Mouse (Mus musculus) heart, adult 8-10 months (tissue): ENCODE results near the gene Fam174b. TPM values are rescaled to one million over a fixed set of nuclear protein-coding genes. Genes with fewer than 3 reads are reported as not detected.

Experiments used
- DNase-seq: peaks from one replicate; pipeline ENCODE4 v3.0.0; 2022; ENCODE audit warnings: low spot score
- total RNA-seq, 4 experiments: library from RNA; stranded (reverse); gene quantifications; 2 replicates each; pipeline ENCODE4 v1.2.4; 2022

The Fam174b gene
- total RNA-seq, 4 experiments from 2014 or later: 200 to 214 (median 203) TPM

DNA sequence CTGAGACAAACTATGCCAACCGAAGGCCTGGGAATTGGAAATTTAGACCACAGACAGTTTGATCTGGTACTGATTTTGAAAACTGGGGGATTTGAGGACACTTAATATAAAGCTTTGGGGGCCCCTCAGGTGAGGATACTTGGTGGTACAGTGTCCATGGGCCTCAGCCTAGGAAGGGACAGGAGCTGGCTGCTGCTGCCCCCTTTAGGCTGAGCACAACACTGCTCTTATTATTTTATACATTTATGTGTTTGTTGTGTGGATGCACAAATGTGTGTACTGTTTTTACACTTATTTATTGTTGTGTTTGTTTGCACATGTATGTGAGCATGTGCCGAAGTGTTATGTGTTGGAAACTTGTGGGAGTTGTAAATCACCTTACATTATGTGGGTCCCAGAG, 9.2 kb downstream of the Fam174b start:
- DNase-seq: no peak

DNA sequence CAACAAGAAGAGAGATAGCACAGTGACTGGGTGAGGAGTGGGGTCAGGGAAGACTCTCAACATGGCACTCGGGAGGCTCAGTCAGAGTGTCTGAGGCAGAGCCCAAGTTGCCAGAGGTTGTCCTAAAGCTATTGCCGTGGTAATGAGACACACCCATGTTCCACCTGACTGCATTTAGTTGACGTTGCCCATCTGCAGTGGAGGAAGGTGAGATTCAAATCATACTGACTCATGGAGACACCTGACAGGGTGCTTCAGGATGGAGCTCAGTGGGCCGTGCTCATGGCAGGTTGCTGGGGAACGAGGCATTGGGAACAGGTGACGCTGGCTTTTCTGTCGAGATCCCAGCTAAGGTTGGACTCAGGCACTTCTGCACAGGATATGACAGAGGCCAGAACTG, 9.9 kb downstream of the Fam174b start:
- DNase-seq: no peak

DNA sequence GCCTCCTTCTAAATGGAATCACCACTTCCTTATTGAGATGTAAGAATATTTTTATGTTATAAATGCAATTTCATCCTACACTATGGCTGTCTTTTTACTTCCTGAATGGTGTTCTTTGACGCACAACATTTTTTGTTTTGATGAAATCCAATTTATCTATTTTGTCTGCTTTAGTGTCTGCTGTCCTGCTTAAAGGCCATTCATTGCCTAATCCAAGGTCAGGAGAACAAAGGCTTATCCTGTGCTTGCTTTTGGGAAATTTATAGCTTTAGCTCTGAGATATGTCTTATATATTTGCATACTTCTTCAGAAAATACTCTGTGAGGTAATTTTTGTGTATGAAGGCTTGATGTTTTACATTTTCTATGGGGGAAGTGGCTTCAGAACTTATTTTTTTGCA, 13.5 kb downstream of the Fam174b start:
- no peak for DNase-seq

DNA sequence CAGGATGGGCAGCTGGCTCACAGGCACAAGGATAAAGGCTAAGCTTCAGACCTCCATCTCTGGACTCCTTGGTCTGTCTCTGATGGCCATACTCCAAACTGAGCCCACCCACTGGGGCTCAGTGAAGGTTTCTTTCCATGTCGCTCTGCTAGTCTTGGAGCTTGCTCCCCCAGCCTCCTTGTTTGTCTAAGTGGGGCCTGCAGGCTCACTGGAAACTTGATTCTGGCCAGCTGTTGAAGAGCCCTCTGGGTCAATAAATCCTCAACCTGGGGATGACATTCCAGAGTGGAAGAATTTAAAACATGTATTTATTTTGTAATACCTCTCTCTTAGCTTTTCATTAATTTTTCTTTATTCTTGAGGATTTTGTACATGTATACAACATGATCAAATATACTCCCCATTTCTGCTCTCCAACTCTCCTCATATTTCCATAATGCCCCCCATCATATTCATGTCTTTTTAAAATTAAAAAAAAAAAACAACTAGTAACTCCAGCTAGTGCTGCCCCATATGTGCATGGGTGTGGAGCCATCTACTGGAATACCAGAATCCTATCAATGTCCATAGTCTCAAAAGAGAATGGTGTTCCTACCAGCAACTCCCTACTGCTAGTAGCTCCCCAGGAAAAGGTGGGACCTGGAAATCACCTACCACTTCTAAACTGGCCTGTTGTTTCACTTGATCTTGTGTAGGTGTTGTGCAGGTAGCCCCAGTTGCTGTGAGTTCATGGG, 15.4 kb downstream of the Fam174b start:
- DNase-seq: no peak

DNA sequence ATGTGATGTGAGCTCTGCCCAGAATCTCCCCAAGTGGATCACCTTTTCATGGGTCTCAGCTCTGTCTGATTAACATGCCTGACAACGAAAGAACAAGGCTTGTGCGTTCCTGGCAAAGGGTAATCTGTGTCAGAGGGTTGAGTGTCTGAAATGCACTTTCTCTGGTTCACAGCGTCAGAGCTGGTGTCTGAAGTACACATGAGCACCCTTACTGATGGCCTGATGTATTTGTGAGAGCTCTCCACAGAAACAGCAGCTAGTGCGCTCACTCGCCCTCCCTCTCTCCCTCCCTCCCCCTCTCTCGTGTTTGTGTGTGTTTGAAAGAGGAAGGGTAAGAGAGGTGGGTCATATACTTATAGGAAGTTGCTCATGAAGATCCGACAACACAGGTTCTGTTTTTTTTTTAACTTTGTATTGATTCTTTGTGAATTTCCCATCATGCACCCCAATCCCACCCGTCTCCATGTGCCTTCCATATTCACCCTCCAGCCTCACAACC, 21.6 kb downstream of the Fam174b start:
- DNase-seq: no peak

DNA sequence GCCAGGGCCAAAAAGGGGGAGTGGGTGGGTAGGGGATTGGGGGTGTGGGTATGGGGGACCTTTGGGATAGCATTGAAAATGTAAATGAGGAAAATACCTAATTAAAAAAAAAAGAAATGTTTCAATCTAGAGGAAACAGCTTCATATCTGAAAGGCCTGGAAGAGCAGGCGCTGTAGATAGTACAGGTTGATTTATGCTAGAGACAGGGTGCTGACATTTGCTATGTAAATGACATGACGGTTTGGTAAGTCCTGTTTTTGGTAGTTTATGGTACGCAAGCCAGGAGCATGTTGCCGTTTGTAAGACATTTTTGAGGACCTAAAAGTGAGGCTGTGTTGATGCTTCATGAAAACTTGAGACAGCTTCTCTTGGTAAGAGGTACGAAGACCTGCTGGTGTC, 24.6 kb downstream of the Fam174b start:
- no peak for DNase-seq

DNA sequence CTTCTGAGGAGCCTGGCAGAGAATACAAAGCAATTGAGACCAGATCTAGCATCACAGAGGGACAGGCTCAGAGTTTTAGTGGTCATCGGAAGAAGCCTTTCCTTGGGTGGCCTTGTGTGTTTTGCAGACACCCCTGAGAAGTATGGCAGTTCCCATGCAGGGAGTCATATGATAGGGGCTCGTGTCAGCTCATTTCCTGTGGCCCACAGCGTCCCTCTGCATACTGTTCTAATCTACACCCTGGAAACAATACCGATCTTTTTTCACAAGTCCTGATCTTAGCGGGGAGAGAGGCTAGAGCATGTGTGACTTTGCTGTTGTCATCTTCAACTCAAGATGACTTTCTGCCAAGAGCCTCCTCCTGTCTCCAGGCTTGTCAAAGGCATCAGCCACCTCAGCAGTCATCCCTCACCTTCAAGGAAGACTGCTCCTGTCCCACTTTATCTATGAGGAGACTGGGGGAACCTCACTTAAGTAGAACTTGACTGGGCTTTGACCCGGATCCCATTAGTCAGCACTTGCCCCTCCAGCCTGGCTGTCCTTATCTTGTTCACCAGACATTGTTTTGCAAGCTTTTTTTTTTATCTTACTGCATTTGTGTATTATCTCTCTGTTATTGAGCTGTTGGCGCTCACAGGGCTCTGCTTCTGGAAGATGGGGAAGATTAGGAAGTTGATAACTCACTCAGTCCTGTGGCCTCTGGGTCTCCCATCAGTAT, 25.2 kb downstream of the Fam174b start:
- no peak for DNase-seq

DNA sequence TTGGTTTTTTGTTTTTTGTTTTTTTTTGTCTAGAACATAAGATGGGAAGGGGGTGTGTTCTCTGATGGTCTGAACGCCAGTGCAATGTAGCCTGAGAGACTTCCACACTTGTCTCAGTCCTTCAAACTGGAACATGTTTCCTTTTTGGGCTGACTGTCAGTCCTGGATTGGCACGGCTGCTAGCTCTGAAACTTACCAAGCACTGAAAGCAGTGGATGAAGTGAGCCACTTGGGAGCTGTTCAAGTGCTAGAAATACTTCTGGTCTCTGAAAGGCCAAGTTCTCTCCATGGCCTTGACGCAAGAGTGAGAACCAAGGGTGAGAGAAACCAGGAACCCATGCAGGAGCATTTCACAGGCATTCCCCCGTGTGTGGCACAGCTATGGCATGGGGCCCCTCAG, 29.1 kb downstream of the Fam174b start:
- DNase-seq: peak; percentile 52

DNA sequence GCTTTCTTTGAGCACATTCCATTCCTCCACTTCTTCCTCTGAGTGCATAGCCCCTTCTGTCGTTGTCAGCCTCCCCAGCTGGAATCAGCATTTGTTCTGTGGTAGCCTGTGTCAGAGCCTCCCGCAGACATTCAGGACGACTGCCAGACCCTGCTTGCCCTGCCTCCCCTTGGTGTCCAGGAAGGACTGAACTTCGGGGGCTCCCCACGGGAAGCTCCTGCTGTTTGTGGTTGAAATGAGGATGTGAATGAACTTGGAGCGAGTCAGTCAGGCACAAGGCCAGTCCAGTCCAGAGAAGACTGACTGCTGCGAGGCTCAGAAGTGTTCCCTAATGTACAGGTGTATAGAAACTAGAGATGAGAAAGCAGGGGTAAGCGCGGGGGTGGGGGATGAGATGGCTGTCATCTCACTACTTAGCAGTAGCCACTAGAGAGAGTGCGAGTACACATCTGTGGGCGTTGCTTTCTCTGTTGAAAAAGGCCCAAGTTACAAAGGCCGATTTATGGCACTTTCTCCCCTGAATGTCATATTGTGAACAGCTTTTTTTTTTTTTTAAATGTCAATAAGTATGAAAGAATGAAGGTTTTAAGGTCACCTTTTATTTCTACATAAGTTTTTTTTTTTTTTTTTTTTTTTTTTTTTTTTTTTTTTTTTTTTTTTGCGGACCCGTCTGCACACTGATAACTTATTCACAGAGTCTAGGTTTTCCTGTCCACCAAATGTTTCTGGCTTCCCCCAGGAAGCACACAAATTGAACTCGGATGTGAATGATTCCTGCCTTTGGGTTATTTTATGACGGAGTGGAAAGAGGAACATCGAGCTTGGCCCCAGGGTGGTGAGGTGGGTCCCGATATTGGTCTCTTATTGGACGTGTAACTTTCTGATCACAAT, 31.5 kb downstream of the Fam174b start:
- no peak for DNase-seq

DNA sequence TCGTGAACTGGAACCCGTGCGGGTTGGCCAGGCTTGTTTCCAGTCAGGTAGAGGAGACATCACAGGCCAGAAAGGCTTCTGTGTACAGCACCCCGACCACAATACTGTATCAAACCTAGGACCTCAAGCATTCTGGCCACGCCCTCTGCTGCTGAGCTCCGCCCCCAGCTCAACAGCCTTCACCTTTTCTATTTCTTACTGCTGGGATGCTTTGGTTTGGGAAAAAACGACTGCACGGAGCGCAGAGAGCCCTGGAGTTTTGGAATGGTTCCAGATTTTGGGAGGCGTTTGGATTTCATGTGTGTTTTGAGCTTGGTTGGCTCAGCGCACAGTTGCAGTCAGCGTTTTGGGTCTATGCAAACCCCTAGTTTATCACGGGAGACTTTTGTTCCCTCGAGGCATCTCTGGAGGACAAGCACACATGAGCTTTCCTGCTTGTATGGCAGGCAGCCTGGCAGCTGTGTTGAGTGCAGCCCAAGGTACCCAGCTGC, 32.2 kb downstream of the Fam174b start:
- no peak for DNase-seq

DNA sequence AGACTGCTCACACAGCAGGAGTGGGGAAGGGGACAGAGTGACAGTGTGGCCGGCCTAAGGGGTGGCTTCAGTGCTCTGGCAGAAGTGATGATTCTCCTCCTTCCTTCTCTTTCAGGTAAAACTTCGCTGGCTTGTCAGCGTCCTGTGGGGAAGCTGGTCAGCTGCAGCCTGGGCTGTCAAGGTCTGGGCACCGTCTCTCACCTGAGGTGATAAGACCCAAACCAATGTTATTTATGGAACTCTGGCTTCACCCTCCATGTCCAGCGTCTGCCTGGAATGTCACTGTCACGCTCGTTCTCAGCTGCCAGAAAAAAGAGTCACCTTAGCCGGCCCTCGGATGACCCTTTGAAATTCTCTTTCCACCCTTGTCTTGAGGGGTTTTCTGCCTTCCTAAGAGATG, 34.7 kb downstream of the Fam174b start:
- DNase-seq: peak; percentile 24

DNA sequence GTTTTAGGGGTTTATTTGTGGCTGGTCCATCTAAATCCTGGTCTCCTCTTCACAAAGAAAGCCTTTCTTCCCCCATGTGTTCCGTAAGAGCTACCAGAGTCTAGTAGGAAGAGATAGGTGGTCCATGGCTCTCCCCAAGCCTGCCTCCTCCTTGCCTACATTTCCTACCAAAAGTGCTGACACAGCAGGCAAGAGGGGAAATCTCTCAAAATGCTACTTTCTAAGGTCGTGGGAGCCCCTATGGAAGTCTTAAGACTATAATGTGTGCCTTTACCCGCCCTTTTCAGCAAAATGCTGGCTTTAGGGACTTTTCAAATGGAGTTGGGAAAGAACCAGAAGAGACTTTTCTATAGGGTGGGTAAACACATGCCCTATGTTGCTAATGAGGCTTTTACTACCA, 37.7 kb downstream of the Fam174b start:
- DNase-seq: no peak

DNA sequence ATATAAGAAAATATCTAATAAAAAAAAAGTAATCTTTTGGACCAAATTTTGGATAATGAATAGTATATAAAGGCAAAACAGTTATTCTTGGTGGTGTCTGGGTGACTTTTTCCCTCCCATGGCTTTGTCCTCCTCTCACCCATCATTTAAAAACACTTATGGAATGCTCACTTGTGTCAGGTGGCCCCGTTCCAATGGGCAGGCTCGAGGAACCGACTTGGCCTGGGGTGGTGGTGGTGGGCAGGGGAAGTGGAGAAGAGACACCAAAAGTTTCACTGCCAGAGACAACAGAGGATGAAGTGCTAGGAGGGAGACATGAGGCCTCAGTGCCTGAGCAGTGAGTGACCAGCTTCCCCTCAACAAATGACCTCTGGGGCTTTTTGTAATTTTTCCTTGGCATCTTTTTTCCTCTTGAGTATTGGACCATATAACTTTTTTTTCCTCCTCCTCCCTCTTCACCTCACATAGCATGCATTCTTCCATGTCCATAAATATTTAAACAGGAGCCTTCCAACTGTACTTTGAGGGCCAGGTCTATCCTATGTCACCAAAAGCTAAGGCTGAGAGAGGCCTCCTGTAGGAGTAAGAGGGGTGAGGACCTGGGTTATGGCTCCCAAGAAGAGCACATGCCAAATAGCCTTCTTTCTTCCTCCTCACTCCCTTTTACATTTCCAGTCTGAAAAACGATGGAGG, 44.8 kb downstream of the Fam174b start:
- DNase-seq: no peak

DNA sequence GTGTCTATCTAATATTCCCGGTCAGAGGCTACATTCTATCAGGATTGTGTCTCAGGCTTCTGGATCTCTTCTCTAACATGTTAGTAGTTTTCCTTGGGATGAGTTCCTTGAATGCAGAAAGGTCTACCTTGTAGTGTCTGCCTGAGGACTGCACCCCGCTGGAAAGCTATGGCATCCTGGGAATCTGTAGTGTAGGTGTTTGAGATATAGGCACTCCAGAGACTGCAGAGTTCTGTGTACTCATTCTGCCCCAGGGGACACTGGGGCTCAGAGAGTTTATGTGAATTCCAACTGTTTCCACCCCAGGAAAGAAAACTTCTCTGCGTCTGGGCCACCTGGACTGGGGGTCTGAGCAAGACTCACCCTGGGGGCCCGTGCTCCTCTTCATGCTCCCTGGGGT, 45.7 kb downstream of the Fam174b start:
- no peak for DNase-seq

DNA sequence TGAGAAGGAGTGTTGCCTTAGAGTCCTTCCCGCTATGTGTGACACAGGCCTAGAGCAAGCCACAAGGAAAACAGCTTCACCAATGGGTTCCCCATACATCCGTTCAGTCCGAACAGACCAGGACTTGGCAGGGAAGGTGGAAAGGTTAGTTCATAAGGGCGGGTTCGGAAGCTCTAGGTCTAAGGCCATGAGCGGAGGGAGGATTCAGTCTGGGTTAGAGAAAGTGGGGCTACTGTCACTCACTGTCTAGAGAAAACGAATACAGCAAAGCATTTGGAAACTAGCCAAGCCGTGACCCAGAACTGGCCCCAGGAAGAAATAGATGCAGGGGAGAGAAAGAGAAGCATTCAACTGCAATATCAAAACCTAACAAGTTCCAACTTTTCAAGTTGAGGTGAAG, 47.4 kb downstream of the Fam174b start:
- DNase-seq: no peak

DNA sequence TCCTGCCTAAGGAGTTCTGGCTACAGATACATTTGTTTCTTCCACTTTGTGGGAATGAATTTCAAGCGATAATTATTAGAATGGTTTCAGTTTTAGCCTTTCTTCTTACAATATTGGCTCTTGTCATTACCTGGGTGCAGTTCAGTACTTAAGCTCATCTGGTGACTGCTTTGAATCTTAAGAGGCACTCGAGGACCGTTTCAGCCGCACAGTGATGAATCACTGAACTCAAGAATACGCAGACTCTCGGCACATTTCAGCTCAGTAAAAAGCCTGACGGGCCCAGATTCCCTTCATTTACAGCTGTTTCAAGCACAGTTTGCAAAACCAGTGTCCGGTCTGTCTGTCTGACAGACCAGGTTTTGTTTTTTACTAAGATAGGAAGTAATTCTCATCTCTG, 51.0 kb downstream of the Fam174b start:
- DNase-seq: no peak

DNA sequence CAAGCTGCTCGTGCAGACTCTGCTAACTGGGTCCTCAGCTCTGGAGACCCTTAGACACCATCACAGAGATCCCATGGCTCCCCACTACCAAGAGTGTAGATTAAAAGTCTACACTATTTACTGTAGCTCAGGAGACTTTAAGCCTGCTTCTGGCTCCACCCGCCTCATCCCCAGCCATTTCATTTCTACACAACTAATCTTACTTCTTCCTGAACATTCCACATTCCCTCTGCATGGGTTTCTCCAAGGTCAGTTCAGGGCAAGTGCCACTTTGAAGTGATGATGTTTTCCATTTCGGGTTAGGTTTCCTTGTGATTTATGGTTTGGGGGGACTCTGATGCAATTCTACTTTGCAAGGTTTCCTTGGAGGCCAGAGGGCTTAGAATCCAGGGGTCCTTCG, 52.1 kb downstream of the Fam174b start:
- no peak for DNase-seq

DNA sequence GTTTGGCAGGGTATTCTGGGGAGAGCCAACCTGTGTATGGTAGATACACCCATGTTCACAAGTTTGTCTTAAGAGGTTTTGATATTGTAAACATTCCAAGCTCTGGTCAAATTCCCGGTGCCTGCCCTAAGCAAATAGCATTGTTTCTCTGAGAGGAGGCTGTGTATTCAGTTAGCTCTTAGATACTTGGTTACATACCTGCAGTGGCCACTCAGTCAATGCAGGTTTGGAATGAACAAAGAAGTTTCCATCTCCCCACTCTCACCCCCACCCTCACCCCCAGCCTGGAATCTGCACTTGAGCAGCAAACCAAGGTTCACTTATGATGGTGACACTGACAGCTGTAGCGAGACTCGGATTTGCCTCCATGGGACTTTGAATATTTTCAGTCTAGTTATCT, 52.5 kb downstream of the Fam174b start:
- DNase-seq: no peak

DNA sequence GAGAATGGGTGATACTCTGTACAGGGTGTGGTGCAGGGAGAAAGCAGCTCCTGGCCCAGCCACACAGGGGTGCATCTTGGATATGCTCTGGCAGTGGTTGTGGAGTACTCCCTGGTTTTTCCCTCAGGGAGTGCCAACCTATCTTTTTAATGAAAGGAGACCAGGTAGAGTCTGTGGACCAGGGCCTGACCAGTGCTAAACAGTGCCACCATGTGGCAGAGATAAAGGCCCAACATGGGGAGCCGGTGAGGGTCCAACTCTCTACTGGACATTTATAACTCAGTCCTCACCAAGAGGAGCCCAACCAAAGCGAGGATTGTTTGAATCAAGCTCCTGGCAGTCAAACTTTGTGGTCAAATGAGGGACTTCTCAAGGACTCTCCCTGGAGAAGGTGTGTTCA, 69.2 kb downstream of the Fam174b start:
- peak; percentile 28 for DNase-seq

DNA sequence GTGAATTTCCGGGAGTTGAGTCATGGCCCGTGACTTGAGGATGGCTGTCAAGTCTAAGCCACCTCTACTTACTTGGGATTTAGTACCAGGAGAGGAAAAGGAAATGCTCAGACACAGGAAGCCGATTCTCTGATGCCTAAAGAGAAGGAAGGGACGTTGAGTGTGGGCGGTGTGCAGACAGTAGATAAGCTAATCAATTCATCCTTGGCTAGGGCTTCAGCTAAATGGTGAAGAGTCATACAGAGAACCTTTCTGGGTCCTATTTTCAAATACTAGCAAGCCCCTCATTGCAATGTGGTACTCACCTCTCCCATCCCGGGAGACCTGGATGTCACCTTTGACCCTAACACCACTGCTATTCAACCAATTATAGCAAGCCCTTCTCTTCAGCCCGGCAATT, 71.3 kb downstream of the Fam174b start:
- no peak for DNase-seq

DNA sequence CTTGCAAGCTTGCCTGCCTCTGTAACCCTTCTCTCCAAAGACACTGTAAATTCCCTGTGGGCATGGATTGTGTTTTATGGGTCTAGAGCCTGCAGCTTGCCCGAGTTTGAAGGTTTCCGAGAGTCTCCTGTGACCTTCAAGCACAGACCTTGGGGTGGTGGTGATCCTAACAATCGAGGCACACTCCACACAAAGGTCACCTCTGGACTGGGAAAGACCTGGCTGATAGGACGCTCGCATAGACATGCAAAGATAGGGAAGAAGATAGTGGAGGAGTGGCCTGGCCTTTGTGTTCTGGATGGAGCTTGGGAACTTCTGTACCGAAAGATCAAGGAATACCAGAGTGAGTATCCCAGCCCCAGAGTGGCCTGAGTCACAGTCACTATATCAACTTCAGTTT, 72.1 kb downstream of the Fam174b start:
- no peak for DNase-seq

DNA sequence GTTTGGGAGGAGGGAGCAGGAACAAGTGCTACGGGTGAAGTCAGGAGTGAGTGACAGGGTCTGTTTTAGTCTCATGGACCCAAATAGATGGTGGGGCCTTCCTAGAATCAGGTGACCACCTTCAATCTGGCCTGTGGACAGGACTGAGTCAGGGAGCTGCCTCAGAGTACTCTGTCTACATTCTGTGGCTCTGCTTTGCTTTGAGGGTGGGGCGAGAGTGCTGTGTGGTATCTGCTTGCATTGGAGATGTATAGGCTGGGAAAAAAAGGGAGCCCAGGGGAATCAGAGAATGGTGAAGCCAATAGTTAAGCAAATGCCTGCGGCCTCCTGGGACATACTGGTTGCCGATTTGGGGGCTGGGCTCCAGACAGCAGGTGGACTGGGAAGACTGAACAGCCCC, 73.8 kb downstream of the Fam174b start:
- no peak for DNase-seq
